9 mouse cellular contexts compared by ENCODE assay signal in genomic region chr3:109732327-109733182, GRCm38 (mm10).
A peak's percentile ranks its signal among the peaks of the same experiment; 100 is the strongest.
DNase-seq lines count a peak whose midpoint lies in the region; ATAC-seq and TF ChIP-seq lines count a peak whose summit lies in the region.
"Had no signal": no experiment of that assay in that cellular context is flagged by ENCODE, and none has a peak within 500 bp of the region (broad histone marks: within the 10 kb centered on the region; RNA-seq: fewer than 3 reads in every experiment).

No protein-coding gene starts in this region.

- no peaks in the 10 kb centered on the region for H3K36me3 ChIP-seq in intestine, embryonic 14.5 days (ENCODE audit: control insufficient read depth, insufficient read depth, low read length)
- no peaks in the 10 kb centered on the region for H3K36me3 ChIP-seq in liver, embryonic 14.5 days (replicated peaks; ENCODE audit: control insufficient read depth, insufficient read depth, low read depth)
- no peaks in the 10 kb centered on the region for H3K36me3 ChIP-seq in stomach, postnatal 0 days (ENCODE audit: control insufficient read depth, insufficient read depth, low read length)
- H3K36me3 ChIP-seq: liver, embryonic 15.5 days had no signal

- H3K27me3 ChIP-seq in intestine, embryonic 14.5 days (replicated peaks; ENCODE audit: control insufficient read depth, insufficient read depth, low read length): no peaks in the 10 kb centered on the region
- no peaks in the 10 kb centered on the region for H3K27me3 ChIP-seq in liver, embryonic 14.5 days (ENCODE audit: control insufficient read depth, insufficient read depth, low read length)
- H3K27me3 ChIP-seq in stomach, postnatal 0 days (ENCODE audit: control insufficient read depth, insufficient read depth, low read length): no peaks in the 10 kb centered on the region
- H3K27me3 ChIP-seq: liver, embryonic 15.5 days had no signal

- H3K27ac ChIP-seq in intestine, embryonic 14.5 days (ENCODE audit: low read depth): no peak overlapping the region
- H3K27ac ChIP-seq in liver, embryonic 14.5 days: no peak overlapping the region
- H3K27ac ChIP-seq in stomach, postnatal 0 days (replicated peaks): no peak overlapping the region
- H3K27ac ChIP-seq: liver, embryonic 15.5 days had no signal

- H3K4me2 ChIP-seq in intestine, embryonic 14.5 days (ENCODE audit: low read length): no peak overlapping the region
- H3K4me2 ChIP-seq in liver, embryonic 14.5 days (ENCODE audit: low read depth): no peak overlapping the region
- H3K4me2 ChIP-seq in stomach, postnatal 0 days (replicated peaks; ENCODE audit: low read depth): no peak overlapping the region
- H3K4me2 ChIP-seq: liver, embryonic 15.5 days had no signal

- H3K9ac ChIP-seq in intestine, embryonic 14.5 days (ENCODE audit: low read length): no peak overlapping the region
- H3K9ac ChIP-seq in liver, embryonic 14.5 days (replicated peaks): no peak overlapping the region
- H3K9ac ChIP-seq in stomach, postnatal 0 days (ENCODE audit: low read length): no peak overlapping the region
- H3K9ac ChIP-seq: liver, embryonic 15.5 days had no signal

- H3K4me1 ChIP-seq in intestine, embryonic 14.5 days (replicated peaks; ENCODE audit: control insufficient read depth, insufficient read depth, low read length): 0 out of 2 replicates have a peak, but pooled peaks cover 3% of the 10 kb centered on the region
- no peaks in the 10 kb centered on the region for H3K4me1 ChIP-seq in liver, embryonic 14.5 days (replicated peaks; ENCODE audit: control insufficient read depth in 2 of 2, insufficient read depth in 2 of 2, low read length in 1 of 2)
- no peaks in the 10 kb centered on the region for H3K4me1 ChIP-seq in stomach, postnatal 0 days (replicated peaks; ENCODE audit: control insufficient read depth, insufficient read depth)
- H3K4me1 ChIP-seq: liver, embryonic 15.5 days had no signal

- WGBS in intestine, embryonic 14.5 days: 50% methylated on average over 10 of the region's 10 CpGs
- 38% methylated on average over 10 of the region's 10 CpGs for WGBS in liver, embryonic 14.5 days (ENCODE audit: insufficient replicate concordance)
- 38% methylated on average over 10 of the region's 10 CpGs for WGBS in stomach, postnatal 0 days

- peak; percentile 81; the same call in 1 of the 2 replicates for ATAC-seq in intestine, embryonic 14.5 days (replicated peaks; ENCODE audit: low FRiP score, low TSS enrichment, low read depth)
- ATAC-seq in liver, embryonic 14.5 days (ENCODE audit: insufficient read depth): no peak
- peak; percentile 76; the same call in 1 of the 2 replicates for ATAC-seq in stomach, postnatal 0 days (ENCODE audit: low FRiP score, low TSS enrichment)

- peak; percentile 12 to 22 for DNase-seq in heart, postnatal 10 days
- DNase-seq in heart, adult 18-20 months: no peak
- peak; percentile 27 for DNase-seq in Muller cell, postnatal 12 days (ENCODE audit: inconsistent ontology term)
- peak; percentile 17 for DNase-seq in embryo, embryonic 9.5 days (ENCODE audit: extremely low spot score)
- DNase-seq in intestine, embryonic 14.5 days (ENCODE audit: low spot score): no peak
- DNase-seq in liver, embryonic 14.5 days (ENCODE audit: low read depth in 3 of 3, low spot score in 3 of 3): no peak
- peak; percentile 15 for DNase-seq in stomach, postnatal 0 days (ENCODE audit: low spot score)
- DNase-seq in ovary, adult 18-20 months (ENCODE audit: low spot score): no peak

- intact Hi-C loops in heart, postnatal 10 days (cut with DNase I): loop anchor here (5.0 to 10.0 kb wide), 2 partner anchors 372 to 1335 kb away; no protein-coding TSS in a partner anchor

- peak; percentile 44 for TF ChIP-seq CTCF in liver, embryonic 14.5 days (IDR thresholded peaks at IDR 0.05; ENCODE audit: low read depth)
- TF ChIP-seq CTCF in stomach, postnatal 0 days (IDR thresholded peaks at IDR 0.05; ENCODE audit: low read depth): peak; percentile 84

- no peak overlapping the region for H3K4me3 ChIP-seq in intestine, embryonic 14.5 days (ENCODE audit: low read depth, low read length)
- no peak overlapping the region for H3K4me3 ChIP-seq in liver, embryonic 14.5 days (ENCODE audit: insufficient read depth in 1 of 2, low read depth in 2 of 2, low read length in 2 of 2)
- H3K4me3 ChIP-seq in stomach, postnatal 0 days (ENCODE audit: low read depth, low read length): no peak overlapping the region
- H3K4me3 ChIP-seq: liver, embryonic 15.5 days had no signal

- H3K9me3 ChIP-seq in intestine, embryonic 14.5 days (ENCODE audit: control insufficient read depth, low read length): no peaks in the 10 kb centered on the region
- H3K9me3 ChIP-seq in liver, embryonic 14.5 days (ENCODE audit: control insufficient read depth, low read length): no peaks in the 10 kb centered on the region
- H3K9me3 ChIP-seq in stomach, postnatal 0 days (ENCODE audit: control insufficient read depth, low read length): no peaks in the 10 kb centered on the region
- H3K9me3 ChIP-seq: liver, embryonic 15.5 days had no signal

- TF ChIP-seq EP300 in liver, embryonic 14.5 days (IDR thresholded peaks at IDR 0.05; ENCODE audit: low read depth): no peak
- no peak for TF ChIP-seq EP300 in stomach, postnatal 0 days (optimal IDR thresholded peaks at IDR 0.05)

Comparison
In these comparisons a context has a peak if more than half of its experiments do, and no peak if none do; other contexts are left out.
1. DNase-seq: peak in heart, postnatal 10 days (2 of 2), Muller cell, postnatal 12 days (single experiment), embryo, embryonic 9.5 days (single experiment) and stomach, postnatal 0 days (single experiment); none in heart, adult 18-20 months (0 of 2), intestine, embryonic 14.5 days (single experiment), liver, embryonic 14.5 days (0 of 3) and ovary, adult 18-20 months (single experiment).